Mouse (Mus musculus) skeletal muscle tissue, adult 2 months (tissue): ENCODE measurements around the gene Tmem98.

Experiments
- DNase-seq: peaks from one replicate; pipeline ENCODE4 v3.0.0-alpha.2; 2012; ENCODE audit warnings: low read depth, low spot score

The Tmem98 gene

GRCm38 (mm10) chr11:80790413-80790812, 19.6 kb upstream of the Tmem98 start:
- no peak for DNase-seq

- DNase-seq = no peak
Measured at GRCm38 (mm10) chr11:80791677-80792432, 18.1 kb upstream of the Tmem98 start.

DNA sequence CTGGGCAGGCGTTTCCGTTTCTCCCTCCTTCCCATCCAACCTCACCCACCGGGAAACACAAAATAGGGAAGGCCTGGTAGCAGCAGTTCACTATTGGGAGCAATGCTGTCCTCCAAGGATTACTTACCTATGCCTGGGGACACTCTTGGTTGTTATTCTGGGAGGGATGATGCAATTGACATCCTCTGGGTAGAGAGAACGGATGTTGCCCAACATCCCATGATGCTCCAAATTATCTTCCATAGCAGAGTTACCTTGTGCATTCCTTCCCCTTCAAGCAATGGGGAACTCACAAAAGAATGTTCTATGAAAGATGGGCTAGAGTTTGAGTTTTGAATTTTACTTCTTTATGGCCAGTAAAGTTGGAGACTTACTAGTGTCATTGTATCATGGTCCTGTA, 16.6 kb upstream of the Tmem98 start:
- no peak for DNase-seq

DNA sequence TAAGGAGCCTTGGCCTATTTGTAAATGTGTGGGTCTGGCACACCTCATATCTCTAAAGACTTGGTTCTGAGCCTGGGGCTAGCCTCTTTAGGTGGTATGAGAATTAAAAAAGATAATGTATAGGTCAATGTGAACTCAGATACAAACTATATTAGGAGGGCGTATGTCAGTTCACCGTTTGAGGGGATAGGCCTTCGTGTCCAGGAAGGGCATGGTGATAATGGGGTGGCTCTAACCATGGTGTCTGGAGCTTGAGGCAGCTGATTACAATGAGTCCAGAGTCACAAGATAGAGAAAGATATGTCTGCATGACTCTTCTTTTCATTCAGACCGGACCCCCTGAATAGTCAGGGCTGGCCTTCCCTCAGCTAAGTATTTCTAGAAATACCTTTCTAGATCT, 15.7 kb upstream of the Tmem98 start:
- no peak for DNase-seq

GRCm38 (mm10) chr11:80795431-80795830, 14.5 kb upstream of the Tmem98 start:
- no peak for DNase-seq

GRCm38 (mm10) chr11:80799979-80800378, 10.0 kb upstream of the Tmem98 start:
- DNase-seq = no peak

- DNase-seq = no peak
Measured at GRCm38 (mm10) chr11:80802706-80803105, 7.3 kb upstream of the Tmem98 start.

DNA sequence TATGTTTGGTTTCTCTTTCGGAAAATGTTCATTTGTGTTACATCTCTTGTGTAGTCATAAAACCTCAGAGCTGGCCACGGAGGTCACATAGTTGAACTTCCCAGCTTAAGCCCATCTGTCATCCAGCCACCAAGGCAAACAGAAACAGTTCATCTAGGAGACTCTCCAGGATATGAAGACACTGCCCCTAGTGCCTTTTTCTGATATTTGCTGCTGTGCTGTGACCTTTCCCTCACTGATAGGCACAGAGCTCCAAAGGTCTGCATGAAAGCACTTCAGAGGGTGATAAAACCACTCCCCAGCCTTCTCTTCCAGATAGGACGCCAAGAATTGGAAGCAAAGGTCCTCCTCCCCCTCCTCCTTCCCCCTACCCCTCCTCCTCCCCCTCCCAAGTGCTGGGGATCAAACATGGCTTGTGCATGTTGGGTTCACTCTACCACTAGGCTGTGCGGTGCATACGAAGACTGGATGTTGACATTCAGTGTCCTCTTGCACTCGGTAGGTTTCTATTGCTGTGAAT, 1.4 kb upstream of the Tmem98 start:
- DNase-seq = no peak

DNA sequence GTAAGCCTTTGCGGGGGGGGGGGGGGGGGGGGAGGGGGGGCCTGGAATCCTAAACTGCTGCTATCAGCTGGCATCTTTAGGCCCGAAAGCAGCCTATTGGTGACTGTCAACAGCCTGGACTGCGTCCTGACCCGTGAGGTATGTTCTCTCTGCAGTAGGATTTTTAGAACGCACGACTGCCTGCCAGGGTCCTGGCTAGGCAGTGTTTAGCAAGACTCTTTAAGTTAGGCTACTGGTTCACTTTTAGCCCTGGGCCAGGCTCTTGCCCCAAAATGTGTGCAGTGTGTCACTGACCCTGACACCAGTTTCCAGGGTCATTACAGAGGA, 346 bp upstream of the Tmem98 start:
- no peak for DNase-seq

- no peak for DNase-seq
Measured at GRCm38 (mm10) chr11:80811156-80811555, 1.2 kb downstream of the Tmem98 start.

- no peak for DNase-seq
Measured at GRCm38 (mm10) chr11:80815354-80815753, 5.4 kb downstream of the Tmem98 start.

GRCm38 (mm10) chr11:80818060-80818697, 8.2 kb downstream of the Tmem98 start:
- peak; percentile 42 for DNase-seq

GRCm38 (mm10) chr11:80820085-80820484, 10.1 kb downstream of the Tmem98 start:
- DNase-seq = no peak

GRCm38 (mm10) chr11:80821296-80821695, 11.3 kb downstream of the Tmem98 start:
- no peak for DNase-seq

GRCm38 (mm10) chr11:80821794-80822193, 11.8 kb downstream of the Tmem98 start:
- no peak for DNase-seq

DNA sequence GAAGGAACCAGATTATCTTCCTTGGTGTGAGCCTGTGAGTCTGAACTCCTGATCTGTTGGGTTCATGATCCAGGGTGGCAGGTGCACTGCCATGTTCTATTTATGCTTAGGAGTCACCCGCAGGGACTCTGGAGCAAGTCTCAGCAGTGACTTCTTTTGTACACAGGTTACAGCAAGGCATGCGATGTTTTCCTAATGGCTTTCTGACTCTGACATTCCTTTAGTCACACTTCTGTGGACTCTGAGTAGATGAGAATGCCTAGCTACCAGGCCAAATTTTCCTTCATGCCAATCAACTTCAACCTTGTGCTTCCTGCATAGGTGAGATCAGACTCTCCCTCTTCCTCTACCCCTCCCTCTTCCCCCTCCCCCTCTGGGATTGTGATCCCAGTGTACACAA, 25.4 kb downstream of the Tmem98 start:
- no peak for DNase-seq

DNA sequence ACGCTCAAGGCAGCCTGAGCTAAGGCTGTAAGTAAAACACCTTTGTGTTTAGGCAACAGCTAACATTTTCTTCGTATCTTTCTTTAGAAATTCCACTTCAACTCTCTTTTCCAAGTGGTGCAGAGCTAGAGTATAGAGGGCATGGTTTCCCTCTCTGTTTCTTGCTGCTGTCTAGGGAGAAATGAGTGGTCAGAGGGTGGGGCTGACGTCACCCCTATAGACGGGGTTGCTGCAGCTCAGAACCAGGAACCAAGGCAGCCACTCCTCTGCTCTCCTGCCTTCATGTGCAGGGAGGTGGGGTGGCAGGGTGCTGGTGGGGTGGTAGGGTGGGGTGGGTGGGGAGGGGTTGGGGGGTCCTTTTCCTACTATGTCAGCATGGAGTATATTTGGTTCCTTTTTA, 25.9 kb downstream of the Tmem98 start:
- no peak for DNase-seq

DNA sequence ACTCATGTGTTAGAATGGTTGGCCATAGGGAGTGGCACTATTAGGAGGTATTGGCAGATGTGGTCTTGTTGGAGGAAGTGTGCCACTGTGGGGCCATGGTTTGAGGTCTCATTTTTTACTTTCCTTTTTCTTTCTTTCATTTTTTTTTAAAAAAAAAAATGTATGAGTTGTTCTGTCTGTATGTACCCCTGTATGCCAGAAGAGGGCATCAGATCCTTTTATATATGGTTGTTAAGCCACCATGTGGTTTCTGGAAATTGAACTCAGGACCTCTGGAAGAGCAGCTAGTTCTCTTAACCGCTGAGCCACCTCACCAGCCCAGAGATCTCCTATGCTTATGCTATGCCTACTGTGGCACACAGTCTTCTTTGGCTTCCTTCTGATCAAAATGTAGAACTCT, 28.7 kb downstream of the Tmem98 start:
- DNase-seq = no peak

DNA sequence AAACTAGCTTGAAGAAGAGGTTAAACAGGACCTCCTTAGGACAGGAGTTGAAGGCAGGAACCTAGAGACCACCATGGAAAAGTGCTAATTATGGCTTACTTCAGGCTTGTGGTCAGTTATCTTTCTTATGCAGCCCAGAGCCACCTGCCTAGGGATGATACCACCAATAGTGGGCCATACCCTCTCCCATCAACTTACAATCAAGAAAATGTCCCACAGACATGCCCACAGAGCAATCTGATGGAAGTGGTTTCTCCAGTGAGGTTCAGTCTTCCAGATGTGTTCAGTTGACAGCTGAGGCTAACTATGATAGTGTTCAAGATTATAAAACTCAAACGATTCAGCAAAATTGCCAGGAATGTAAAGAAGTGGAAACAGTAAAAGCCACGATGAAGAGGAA, 33.5 kb downstream of the Tmem98 start:
- DNase-seq = no peak

- no peak for DNase-seq
Measured at GRCm38 (mm10) chr11:80845486-80845885, 35.5 kb downstream of the Tmem98 start.

DNA sequence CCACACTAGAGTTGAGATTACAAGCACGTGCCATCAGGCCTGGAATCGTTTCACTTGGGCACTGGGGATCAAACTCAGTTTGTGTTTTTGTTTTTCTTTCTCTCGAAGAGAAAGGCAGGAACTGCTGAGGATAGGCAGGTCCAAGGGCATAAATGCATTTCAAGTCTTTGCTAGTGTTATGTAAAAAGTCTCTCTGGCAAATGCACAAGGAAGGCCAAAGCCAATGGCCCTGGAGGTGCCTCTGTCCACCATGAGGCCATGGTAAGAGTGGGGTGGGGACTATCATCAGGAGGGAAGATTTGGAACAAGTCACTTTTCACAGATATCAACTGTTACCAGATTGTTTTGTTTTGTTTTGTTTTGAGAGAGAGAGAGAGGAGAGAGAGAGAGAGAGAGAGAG, 36.1 kb downstream of the Tmem98 start:
- no peak for DNase-seq

DNA sequence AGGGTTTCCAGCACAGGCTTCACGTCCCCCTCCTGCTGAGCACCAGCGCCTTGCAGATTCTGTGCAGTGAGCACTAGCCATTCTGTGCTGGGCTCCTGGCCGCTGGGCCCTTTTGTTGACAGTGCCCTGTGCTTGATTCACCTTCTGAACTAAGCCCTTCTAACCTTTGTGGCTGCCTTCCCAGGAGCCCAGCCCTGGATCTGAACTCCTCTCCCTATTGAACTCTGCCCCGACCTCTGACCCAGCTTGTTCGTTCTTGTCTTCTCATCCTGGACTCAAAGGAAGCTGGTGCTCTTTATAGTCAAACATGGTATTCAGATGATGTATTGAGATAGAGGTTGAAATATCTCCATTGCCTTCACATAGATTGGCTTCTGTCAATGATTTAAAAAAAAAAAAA, 38.2 kb downstream of the Tmem98 start:
- no peak for DNase-seq

DNA sequence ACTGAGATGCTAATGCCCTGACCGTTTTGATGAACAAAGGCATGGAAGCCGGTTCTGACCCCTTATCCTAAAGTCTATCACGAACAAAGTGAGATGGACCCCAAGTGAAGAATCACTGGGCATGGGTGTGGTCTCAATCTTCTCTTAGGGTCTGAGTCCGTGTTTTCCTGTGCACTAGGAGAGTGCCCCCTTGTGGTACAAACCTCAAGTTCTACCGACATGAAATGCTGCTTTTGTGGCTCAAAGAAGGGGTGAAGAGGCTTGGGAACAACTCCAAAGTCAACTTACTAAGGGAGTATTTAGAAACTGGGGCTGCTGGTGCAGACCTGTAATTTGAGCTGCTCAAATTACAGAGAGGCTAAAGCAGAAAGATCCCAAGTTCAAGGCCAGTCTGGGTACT, 41.9 kb downstream of the Tmem98 start:
- DNase-seq = no peak
